Mouse (Mus musculus) effector memory CD4-positive, alpha-beta T cell, adult 7 months (primary cell): Measurements from ENCODE around the gene Mrgpra4. TPM values are rescaled to one million over a fixed set of nuclear protein-coding genes. Genes with fewer than 3 reads are reported as not detected.

Experiments used
- polyA plus RNA-seq: library from polyadenylated mRNA; unstranded; fragments of 100-300 nt; shearing (Covaris generic); gene quantifications from one replicate; pipeline ENCODE4 v1.2.1, GENCODE M21; 2017

The Mrgpra4 gene
- polyA plus RNA-seq, result not detected

DNA sequence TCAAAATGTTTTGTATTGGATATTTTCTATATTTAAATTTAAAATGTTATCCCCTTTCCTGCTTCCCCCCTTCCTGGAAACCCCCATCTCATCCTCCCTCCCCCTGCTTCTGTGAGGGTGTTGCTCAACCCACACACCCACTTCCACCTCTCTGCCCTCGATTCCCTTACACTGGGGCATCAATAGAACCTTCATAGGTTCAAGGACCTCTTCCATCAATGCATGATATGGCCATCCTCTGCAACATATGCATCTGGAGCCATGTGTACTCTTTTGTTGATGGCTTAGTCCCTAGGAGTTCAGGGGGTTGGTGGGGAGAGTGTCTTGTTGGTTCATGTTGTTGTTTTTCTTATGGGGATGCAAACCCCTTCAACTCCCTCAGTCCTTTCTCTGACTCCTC lies at the start of gene Mrgpra4:
Mrgpra4 (minus strand) TSS at position 101 of the 400 bp plus-strand sequence.

DNA sequence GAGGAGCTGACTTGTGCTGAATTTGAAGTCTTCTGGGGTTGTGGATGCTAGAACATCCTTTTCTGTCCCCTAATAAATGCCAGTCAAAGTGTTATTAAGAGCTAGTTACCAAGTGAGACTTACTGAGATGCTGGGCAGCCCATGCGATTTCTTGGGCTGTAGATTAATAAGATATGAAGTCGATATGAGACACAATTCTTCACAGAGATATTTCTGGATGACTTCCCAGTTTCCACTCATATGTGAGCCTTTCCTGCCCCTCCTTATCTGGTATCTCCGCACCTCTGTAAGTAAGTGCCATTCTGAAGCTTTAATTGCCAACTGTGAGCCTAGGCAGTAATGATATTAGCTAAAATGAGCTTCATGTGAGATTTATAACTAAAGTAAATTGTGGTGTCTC lies 45.6 kb upstream of the Mrgpra4 start, which contains the start of gene Mrgprx1:
Mrgprx1 (minus strand) TSS at position 101 of the 400 bp plus-strand sequence.

Other genes with a start within 250 kb of the Mrgpra4 start
- gene Mrgprx1, start 45.5 kb upstream of the Mrgpra4 start, polyA plus RNA-seq, result not detected
- not detected for gene Mrgprb5, start 186.9 kb upstream of the Mrgpra4 start, polyA plus RNA-seq
- gene Mrgprb4, start 217.2 kb upstream of the Mrgpra4 start, polyA plus RNA-seq, result not detected